Mouse (Mus musculus) liver, embryonic 14.5 days (tissue): ENCODE measurements around the gene Hmgcll1.

Source experiments
- CTCF ChIP-seq: IDR thresholded peaks from 2 replicates; pipeline ENCODE4 v1.5.1; 2016; ENCODE audit warnings: antibody characterized with exemption, low read depth, control low read depth
- EP300 ChIP-seq: IDR thresholded peaks from 2 replicates; pipeline ENCODE4 v1.6.1; 2016; ENCODE audit warnings: antibody characterized with exemption, low read depth

GRCm38 (mm10) chr9:76179221-76179620 lies 164.6 kb downstream of the Hmgcll1 start:
- TF ChIP-seq EP300 (no peak), CTCF (no peak)
